Mouse (Mus musculus) MEL (cell line): ENCODE data around the gene Hist2h4. TPM values are rescaled to one million over a fixed set of nuclear protein-coding genes. Genes with fewer than 3 reads are reported as not detected.

Experiments
- DNase-seq: peaks from one replicate; pipeline ENCODE4 v3.0.0; 2011; ENCODE audit warnings: low read depth, low spot score
- H3K27ac ChIP-seq: 2 replicates; pipeline ENCODE4 v1.5.1; 2012; ENCODE audit warnings: low read depth, mild to moderate bottlenecking, control low read depth, low read length, moderate library complexity; ENCODE audit not compliant: control insufficient read depth
- H3K27me3 ChIP-seq, 2 experiments: fragments of 150-350 bp in 1 of 2; sonication (generic) in 1 of 2; 2 replicates each; pipeline ENCODE4 v1.6.1; 2012; ENCODE audit warnings: low read length in 2 of 2, mild to moderate bottlenecking in 2 of 2, improper control_type of control experiment in 1 of 2, moderate library complexity in 1 of 2; ENCODE audit not compliant: insufficient read depth in 2 of 2, control insufficient read depth in 1 of 2
- H3K36me3 ChIP-seq, 2 experiments: 2 replicates each; pipeline ENCODE4 v1.6.1; 2012 to 2014; ENCODE audit warnings: low read length in 2 of 2, improper control_type of control experiment in 1 of 2, inconsistent platforms in 1 of 2, mild to moderate bottlenecking in 1 of 2; ENCODE audit not compliant: insufficient read depth in 2 of 2, control insufficient read depth in 1 of 2
- H3K4me1 ChIP-seq, 2 experiments: fragments of 150-350 bp in 1 of 2; sonication (generic) in 1 of 2; 2 replicates each; pipeline ENCODE4 v1.6.1; 2012; ENCODE audit warnings: low read length in 2 of 2, improper control_type of control experiment in 1 of 2, mild to moderate bottlenecking in 1 of 2; ENCODE audit not compliant: insufficient read depth in 2 of 2, control insufficient read depth in 1 of 2
- H3K4me3 ChIP-seq, 2 experiments: fragments of 150-350 bp in 1 of 2; sonication (generic) in 1 of 2; 2 replicates each; pipeline ENCODE4 v1.5.1; 2012; ENCODE audit warnings: low read depth in 2 of 2, low read length in 2 of 2, mild to moderate bottlenecking in 2 of 2, moderate library complexity in 2 of 2, control low read depth in 1 of 2, improper control_type of control experiment in 1 of 2; ENCODE audit not compliant: control insufficient read depth in 1 of 2, insufficient read depth in 1 of 2
- H3K79me2 ChIP-seq: 2 replicates; pipeline ENCODE4 v1.6.1; 2012; ENCODE audit warnings: mild to moderate bottlenecking, low read length, moderate library complexity; ENCODE audit not compliant: control insufficient read depth, poor library complexity, insufficient read depth
- H3K9ac ChIP-seq: 2 replicates; pipeline ENCODE4 v1.6.1; 2012; ENCODE audit warnings: low read depth, mild to moderate bottlenecking, control low read depth, low read length, moderate library complexity; ENCODE audit not compliant: control insufficient read depth, poor library complexity, severe bottlenecking
- H3K9me3 ChIP-seq: fragments of 150-350 bp; sonication (generic); replicated peaks from 2 replicates; pipeline ENCODE4 v1.6.1; 2012; ENCODE audit warnings: mild to moderate bottlenecking, low read length, improper control_type of control experiment, moderate library complexity; ENCODE audit not compliant: insufficient read depth
- BHLHE40 ChIP-seq: IDR thresholded peaks from 2 replicates; pipeline ENCODE4 v1.6.1; 2012; ENCODE audit warnings: low read depth, mild to moderate bottlenecking, inconsistent platforms, low read length, improper control_type of control experiment, borderline replicate concordance
- CHD2 ChIP-seq: IDR thresholded peaks from 2 replicates; pipeline ENCODE4 v1.6.1; 2011; ENCODE audit warnings: low read length, improper control_type of control experiment
- CTCF ChIP-seq, 3 experiments: IDR thresholded peaks in 2 of 3; conservative IDR thresholded peaks in 1 of 3; 2 replicates each; pipeline ENCODE4 v1.5.1; 2011 to 2012; ENCODE audit warnings: low read length in 3 of 3, low read depth in 2 of 3, mild to moderate bottlenecking in 2 of 3, improper control_type of control experiment in 1 of 3, inconsistent platforms in 1 of 3, mixed read lengths in 1 of 3, moderate library complexity in 1 of 3; ENCODE audit not compliant: control insufficient read depth in 1 of 3, insufficient read depth in 1 of 3, poor library complexity in 1 of 3, severe bottlenecking in 1 of 3
- ELF1 ChIP-seq: IDR thresholded peaks from 2 replicates; pipeline ENCODE4 v1.6.1; 2014; ENCODE audit warnings: low read depth, mild to moderate bottlenecking, inconsistent platforms, low read length, improper control_type of control experiment, moderate library complexity
- EP300 ChIP-seq, 2 experiments: IDR thresholded peaks; 2 replicates each; pipeline ENCODE4 v1.6.1; 2011; ENCODE audit warnings: improper control_type of control experiment in 2 of 2, low read length in 2 of 2, low read depth in 1 of 2, mild to moderate bottlenecking in 1 of 2
- ETS1 ChIP-seq: IDR thresholded peaks from 2 replicates; pipeline ENCODE4 v1.6.1; 2012; ENCODE audit warnings: low read depth, mild to moderate bottlenecking, inconsistent platforms, low read length, improper control_type of control experiment, moderate library complexity
- GATA1 ChIP-seq: IDR thresholded peaks from 2 replicates; pipeline ENCODE4 v1.6.1; 2011; ENCODE audit warnings: low read depth, low read length, improper control_type of control experiment
- HCFC1 ChIP-seq: IDR thresholded peaks from 2 replicates; pipeline ENCODE4 v1.6.1; 2012; ENCODE audit warnings: low read depth, mild to moderate bottlenecking, inconsistent platforms, low read length, improper control_type of control experiment, moderate library complexity
- JUND ChIP-seq: IDR thresholded peaks from 2 replicates; pipeline ENCODE4 v1.6.1; 2011; ENCODE audit warnings: low read depth, mild to moderate bottlenecking, improper control_type of control experiment, low read length
- MEF2A ChIP-seq: IDR thresholded peaks from 2 replicates; pipeline ENCODE4 v1.6.1; 2014; ENCODE audit warnings: low read depth, mild to moderate bottlenecking, inconsistent platforms, low read length, improper control_type of control experiment; ENCODE audit not compliant: poor library complexity, insufficient replicate concordance, severe bottlenecking; ENCODE audit errors: extremely low read depth
- MYC ChIP-seq: IDR thresholded peaks from 2 replicates; pipeline ENCODE4 v1.6.1; 2011; ENCODE audit warnings: low read depth, mild to moderate bottlenecking, low read length, improper control_type of control experiment, moderate library complexity
- NELFE ChIP-seq: IDR thresholded peaks from 2 replicates; pipeline ENCODE4 v1.6.1; 2011; ENCODE audit warnings: low read depth, low read length, improper control_type of control experiment
- POLR2AphosphoS2 ChIP-seq: IDR thresholded peaks from 2 replicates; pipeline ENCODE4 v1.6.1; 2011; ENCODE audit warnings: low read length, improper control_type of control experiment
- POLR2AphosphoS5 ChIP-seq: IDR thresholded peaks from 2 replicates; pipeline ENCODE4 v1.6.1; 2012; ENCODE audit warnings: low read depth, borderline replicate concordance, mild to moderate bottlenecking, inconsistent platforms, low read length, moderate library complexity, mixed read lengths
- RCOR1 ChIP-seq: IDR thresholded peaks from 2 replicates; pipeline ENCODE4 v1.6.1; 2012; ENCODE audit warnings: low read depth, mild to moderate bottlenecking, inconsistent platforms, low read length, improper control_type of control experiment
- TAL1 ChIP-seq: IDR thresholded peaks from 2 replicates; pipeline ENCODE4 v1.6.1; 2012; ENCODE audit warnings: mild to moderate bottlenecking, inconsistent platforms, low read length, moderate library complexity, mixed read lengths
- USF1 ChIP-seq: IDR thresholded peaks from 2 replicates; pipeline ENCODE4 v1.6.1; 2014; ENCODE audit warnings: low read depth, mild to moderate bottlenecking, inconsistent platforms, low read length, improper control_type of control experiment, moderate library complexity
- ZC3H11A ChIP-seq: IDR thresholded peaks from 2 replicates; pipeline ENCODE4 v1.6.1; 2012; ENCODE audit warnings: low read depth, mild to moderate bottlenecking, inconsistent platforms, low read length, improper control_type of control experiment
- ZNF384 ChIP-seq: IDR thresholded peaks from 2 replicates; pipeline ENCODE4 v1.6.1; 2012; ENCODE audit warnings: low read depth, mild to moderate bottlenecking, inconsistent platforms, low read length, improper control_type of control experiment
- polyA plus RNA-seq, 2 experiments: library from polyadenylated mRNA; stranded (reverse) in 1 of 2; unstranded in 1 of 2; fragments of >175 nt in 1 of 2; fragments of >200 nt in 1 of 2; gene quantifications; 2 replicates each; pipeline versions ENCODE4 v1.2.1 to v1.2.4; 2012; ENCODE audit warnings: low replicate concordance in 2 of 2, low read depth in 1 of 2; ENCODE audit not compliant: insufficient read length in 2 of 2, insufficient read depth in 1 of 2, missing spikeins in 1 of 2
- total RNA-seq: library from RNA; depleted of rRNA; stranded (reverse); fragments of 300-350 nt; gene quantifications from 2 replicates; pipeline ENCODE4 v1.2.3, GENCODE M21; 2012

The Hist2h4 gene
- total and polyA plus RNA-seq, 3 experiments = 1.5 to 195 TPM; not detected in 1

- Histone ChIP-seq H3K79me2 (no peaks in the 10 kb centered on the region), H3K27ac (no peak overlapping the region), H3K27me3 (no peaks in the 10 kb centered on the region)
- TF ChIP-seq TAL1 (no peak), USF1 (no peak), POLR2AphosphoS2 (no peak), EP300 (IDR thresholded peaks at IDR 0.05; ENCODE audit: low read depth in 1 of 2, low read length in 2 of 2) (no peak), ZNF384 (no peak), HCFC1 (no peak), GATA1 (no peak), CTCF (IDR thresholded peaks at IDR 0.05 in 2 of 3, conservative IDR thresholded peaks at IDR 0.05 in 1 of 3; ENCODE audit: control insufficient read depth in 1 of 3, insufficient read depth in 1 of 3, low read depth in 2 of 3, low read length in 3 of 3, poor library complexity in 1 of 3, severe bottlenecking in 1 of 3) (no peak), NELFE (no peak), MYC (no peak), ETS1 (no peak), CHD2 (no peak), ZC3H11A (no peak), JUND (no peak), RCOR1 (no peak), MEF2A (no peak), BHLHE40 (no peak), ELF1 (no peak)
- TF ChIP-seq, all 39 proteins: peak for 0
- no peaks in the 10 kb centered on the region for H3K9me3 ChIP-seq
- H3K4me1 ChIP-seq = peaks cover 16 to 33% of the 10 kb centered on the region in 2 experiments
- DNase-seq = no peak
- peak overlapping the region; percentile 16; the same call in 1 of the 2 replicates for H3K9ac ChIP-seq
- no peak overlapping the region for H3K4me3 ChIP-seq
- H3K36me3 ChIP-seq = peaks cover 0 to 49% of the 10 kb centered on the region in 2 experiments; a peak in 2 of 4 replicates
These were observed 12.2 kb downstream of the Hist2h4 start for GRCm38 (mm10) chr3:96250890-96251289.

- no peak overlapping the region for H3K27ac ChIP-seq
- peaks cover 6 to 23% of the 10 kb centered on the region in 2 experiments for H3K4me1 ChIP-seq
- peaks cover 0 to 43% of the 10 kb centered on the region in 2 experiments; a peak in 2 of 4 replicates for H3K36me3 ChIP-seq
- H3K9ac ChIP-seq = no peak overlapping the region
- H3K9me3 ChIP-seq = no peaks in the 10 kb centered on the region
- H3K27me3 ChIP-seq = no peaks in the 10 kb centered on the region
- peaks cover 2% of the 10 kb centered on the region; the same call in 1 of the 2 replicates for H3K79me2 ChIP-seq
- no peak for DNase-seq
- TF ChIP-seq POLR2AphosphoS5 (0 out of 2 replicates have a peak, but pooled peaks have one; percentile 18), EP300 (IDR thresholded peaks at IDR 0.05; ENCODE audit: low read depth in 1 of 2, low read length in 2 of 2) (no peak), CTCF (IDR thresholded peaks at IDR 0.05 in 2 of 3, conservative IDR thresholded peaks at IDR 0.05 in 1 of 3; ENCODE audit: control insufficient read depth in 1 of 3, insufficient read depth in 1 of 3, low read depth in 2 of 3, low read length in 3 of 3, poor library complexity in 1 of 3, severe bottlenecking in 1 of 3) (no peak), USF1 (no peak)
- no peak overlapping the region for H3K4me3 ChIP-seq
These were observed 14.1 kb downstream of the Hist2h4 start for GRCm38 (mm10) chr3:96249034-96249345.
